ENCODE assay signal across 9 mouse cellular contexts in the genomic region with DNA sequence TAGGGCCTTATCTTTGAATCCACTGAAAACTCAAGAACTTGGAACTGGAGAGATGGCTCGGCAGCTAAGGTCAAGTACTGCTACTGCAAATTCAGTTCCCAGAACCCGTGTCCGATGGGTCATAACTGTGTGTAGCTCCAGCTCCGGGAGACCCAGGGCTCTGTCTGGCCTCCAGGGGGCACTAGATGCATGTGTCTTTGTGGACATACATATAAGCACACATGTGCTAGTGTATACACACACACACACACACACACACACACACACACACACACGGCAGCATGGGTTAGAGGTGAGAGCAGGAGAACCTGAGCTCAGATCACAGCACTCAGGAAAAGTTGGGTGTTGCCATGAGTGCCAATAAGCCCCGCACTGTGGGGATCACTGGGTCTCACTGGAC. TPM values are rescaled to one million over a fixed set of nuclear protein-coding genes. Genes with fewer than 3 reads are reported as not detected.
DNase-seq lines count a peak whose midpoint lies in the region; ATAC-seq lines count a peak whose summit lies in the region.
"Had no signal": no experiment of that assay in that cellular context is flagged by ENCODE, and none has a peak within 500 bp of the region (broad histone marks: within the 10 kb centered on the region; RNA-seq: fewer than 3 reads in every experiment).

No protein-coding gene starts in this region.

- no peak overlapping the region for H3K4me2 ChIP-seq in forebrain, embryonic 14.5 days (ENCODE audit: low read length)
- no peak overlapping the region for H3K4me2 ChIP-seq in forebrain, embryonic 12.5 days

- no peaks in the 10 kb centered on the region for H3K27me3 ChIP-seq in forebrain, embryonic 14.5 days (replicated peaks; ENCODE audit: control insufficient read depth, insufficient read depth, low read length)
- no peaks in the 10 kb centered on the region for H3K27me3 ChIP-seq in forebrain, embryonic 12.5 days

- H3K4me1 ChIP-seq in forebrain, embryonic 14.5 days (ENCODE audit: control insufficient read depth, insufficient read depth, low read length) = no peaks in the 10 kb centered on the region
- no peaks in the 10 kb centered on the region for H3K4me1 ChIP-seq in forebrain, embryonic 12.5 days

- no peak overlapping the region for H3K4me3 ChIP-seq in forebrain, embryonic 14.5 days (ENCODE audit: low read depth, low read length)
- H3K4me3 ChIP-seq in forebrain, embryonic 12.5 days (replicated peaks) = no peak overlapping the region

- H3K27ac ChIP-seq in forebrain, embryonic 14.5 days (ENCODE audit: low read depth, low read length) = no peak overlapping the region
- no peak overlapping the region for H3K27ac ChIP-seq in forebrain, embryonic 12.5 days

- intact Hi-C loops in heart, postnatal 14 days (cut with DNase I) = loop anchor here (5.0 kb wide), 1 partner anchor 274 kb away; no protein-coding TSS in a partner anchor

- no peak overlapping the region for H3K9ac ChIP-seq in forebrain, embryonic 14.5 days (ENCODE audit: low read length)
- no peak overlapping the region for H3K9ac ChIP-seq in forebrain, embryonic 12.5 days

- H3K36me3 ChIP-seq in forebrain, embryonic 14.5 days (ENCODE audit: control insufficient read depth, insufficient read depth, low read length) = no peaks in the 10 kb centered on the region
- no peaks in the 10 kb centered on the region for H3K36me3 ChIP-seq in forebrain, embryonic 12.5 days (replicated peaks)

- peak; percentile 11 for DNase-seq in forebrain, embryonic 14.5 days (ENCODE audit: low spot score)
- DNase-seq in right cerebral cortex, postnatal 4 days = peak; percentile 16
- no peak for DNase-seq in right cerebral cortex, postnatal 25 days
- peak; percentile 31 to 36 for DNase-seq in heart, postnatal 14 days
- peak; percentile 11 for DNase-seq in lung, postnatal 25 days (ENCODE audit: low spot score)
- no peak for DNase-seq in layer of hippocampus, adult 9-10 months (ENCODE audit: low spot score)
- DNase-seq in thymus, postnatal 25 days = no peak

- WGBS in forebrain, embryonic 14.5 days = 82% methylated on average over 6 of the region's 6 CpGs
- WGBS in forebrain, embryonic 12.5 days = 73% methylated on average over 6 of the region's 6 CpGs

- ATAC-seq in forebrain, embryonic 14.5 days = no peak
- no peak for ATAC-seq in forebrain, embryonic 12.5 days (ENCODE audit: low FRiP score)

- no peaks in the 10 kb centered on the region for H3K9me3 ChIP-seq in forebrain, embryonic 14.5 days (replicated peaks; ENCODE audit: control insufficient read depth, low read length)
- no peaks in the 10 kb centered on the region for H3K9me3 ChIP-seq in forebrain, embryonic 12.5 days

RNA-seq across cellular contexts. Expression of gene Ptgfr, which starts 19.2 kb away (rescaled TPM):
- 0.51 and 0.87 TPM in 2 replicates for polyA plus RNA-seq in forebrain, embryonic 14.5 days (2014; fragmentation: Nextera tagmentation; extraction: Ambion mirVana)
- 0.56 and 0.65 TPM in 2 replicates for polyA plus RNA-seq in forebrain, embryonic 12.5 days (2016; fragmentation: Nextera tagmentation; extraction: Ambion mirVana)
- total RNA-seq in heart, postnatal 14 days (2021) = 1 to 10 TPM; 1.3 to 3.1 TPM

RNA-seq across cellular contexts. Expression of gene Ifi44l, which starts 55.6 kb away (rescaled TPM):
- polyA plus RNA-seq in forebrain, embryonic 14.5 days (2014; fragmentation: Nextera tagmentation; extraction: Ambion mirVana) = not detected in 2 replicates
- not detected in 2 replicates for polyA plus RNA-seq in forebrain, embryonic 12.5 days (2016; fragmentation: Nextera tagmentation; extraction: Ambion mirVana)
- total RNA-seq in heart, postnatal 14 days (2021) = not detected
- polyA plus RNA-seq: heart, embryonic 14.5 days had no signal

Comparison
In these comparisons a context has a peak if more than half of its experiments do, and no peak if none do; other contexts are left out.
1. DNase-seq: peak in forebrain, embryonic 14.5 days (single experiment), right cerebral cortex, postnatal 4 days (single experiment), heart, postnatal 14 days (2 of 2) and lung, postnatal 25 days (single experiment); none in right cerebral cortex, postnatal 25 days (single experiment), layer of hippocampus, adult 9-10 months (single experiment) and thymus, postnatal 25 days (single experiment).